Mouse (Mus musculus) NIH3T3 (cell line): ENCODE measurements at regions not wholly inside any gene's neighbourhood (a gene's known extent, or its start where the extent isn't known, plus 50 kb on each side); places are given as distances from the start of the nearest gene placed in this dataset.

Experiments
- DNase-seq: peaks from one replicate; pipeline ENCODE4 v3.0.0-alpha.2; 2012; ENCODE audit warnings: low read depth

- DNase-seq, result peak; percentile 74
These were observed 51.0 kb upstream of the Ssbp3 start for GRCm38 (mm10) chr4:106859476-106859875.

GRCm38 (mm10) chr4:106858357-106859088, 52.0 kb upstream of the Ssbp3 start:
- no peak for DNase-seq

GRCm38 (mm10) chr4:106855771-106856170, 51.0 kb upstream of the Acot11 start:
- DNase-seq, result no peak

- no peak for DNase-seq
These were observed 49.8 kb upstream of the Acot11 start for GRCm38 (mm10) chr4:106854361-106855309.
